Mouse (Mus musculus) embryonic facial prominence, embryonic 15.5 days (tissue): ENCODE results near the gene Plxna2. TPM values are rescaled to one million over a fixed set of nuclear protein-coding genes. Genes with fewer than 3 reads are reported as not detected.

Source experiments
- ATAC-seq: fragments of 200-750 bp; cut with Nextera tagmentation; 2 replicates; pipeline ENCODE4 v1.8.0; 2017; ENCODE audit warnings: low read depth, moderate TSS enrichment; ENCODE audit not compliant: insufficient number of reproducible peaks, low FRiP score, low TSS enrichment
- H3K27ac ChIP-seq: fragments of 300-500 bp; sonication (generic); replicated peaks from 2 replicates; pipeline ENCODE4 v1.5.1; 2015; ENCODE audit warnings: mild to moderate bottlenecking, inconsistent platforms
- H3K27me3 ChIP-seq: fragments of 300-500 bp; sonication (generic); 2 replicates; pipeline ENCODE4 v1.6.1; 2015; ENCODE audit warnings: inconsistent platforms
- H3K36me3 ChIP-seq: fragments of 300-500 bp; sonication (generic); 2 replicates; pipeline ENCODE4 v1.6.1; 2015; ENCODE audit warnings: mild to moderate bottlenecking, inconsistent platforms
- H3K4me1 ChIP-seq: fragments of 300-500 bp; sonication (generic); 2 replicates; pipeline ENCODE4 v1.6.1; 2015; ENCODE audit warnings: inconsistent platforms
- H3K4me2 ChIP-seq: fragments of 300-500 bp; sonication (generic); replicated peaks from 2 replicates; pipeline ENCODE4 v1.6.1; 2015; ENCODE audit warnings: mild to moderate bottlenecking, inconsistent platforms
- H3K4me3 ChIP-seq: fragments of 300-500 bp; sonication (generic); replicated peaks from 2 replicates; pipeline ENCODE4 v1.5.1; 2015; ENCODE audit warnings: mild to moderate bottlenecking, inconsistent platforms
- H3K9ac ChIP-seq: fragments of 300-500 bp; sonication (generic); 2 replicates; pipeline ENCODE4 v1.6.1; 2015; ENCODE audit warnings: inconsistent platforms
- H3K9me3 ChIP-seq: fragments of 300-500 bp; sonication (generic); replicated peaks from 2 replicates; pipeline ENCODE4 v1.6.1; 2016; ENCODE audit warnings: inconsistent platforms
- WGBS: fragments of 180-500 bp; shearing (Covaris S2); methylation state at CpG from one replicate; pipeline ENCODE4 v1.1.7; 2015; 5-methylcytosine and 5-hydroxymethylcytosine counted together
- polyA plus RNA-seq: library from polyadenylated mRNA; unstranded; fragments of >200 nt; fragmentation: Nextera tagmentation; extraction: Ambion mirVana; gene quantifications from 2 replicates; pipeline ENCODE4 v1.2.1, GENCODE M21; 2015

The Plxna2 gene
- polyA plus RNA-seq, 1 experiment from 2014 or later = 11.0 TPM

- H3K4me1 ChIP-seq = peaks cover 12% of the 10 kb centered on the region
- no peak for ATAC-seq
- H3K9me3 ChIP-seq = no peaks in the 10 kb centered on the region
- H3K27me3 ChIP-seq = no peaks in the 10 kb centered on the region
- H3K27ac ChIP-seq = no peak overlapping the region
- WGBS = 67% methylated on average over 1 of the region's 1 CpGs
- no peak overlapping the region for H3K9ac ChIP-seq
- no peaks in the 10 kb centered on the region for H3K36me3 ChIP-seq
- H3K4me3 ChIP-seq = no peak overlapping the region
- no peak overlapping the region for H3K4me2 ChIP-seq
Observed at GRCm38 (mm10) chr1:194612628-194613027, 5.4 kb upstream of the Plxna2 start.

- ATAC-seq = no peak
- Histone ChIP-seq H3K9ac (no peak overlapping the region), H3K27ac (no peak overlapping the region), H3K36me3 (no peaks in the 10 kb centered on the region), H3K4me1 (peaks cover 12% of the 10 kb centered on the region), H3K4me3 (no peak overlapping the region), H3K4me2 (no peak overlapping the region), H3K27me3 (no peaks in the 10 kb centered on the region), H3K9me3 (no peaks in the 10 kb centered on the region)
- WGBS = 61% methylated on average over 2 of the region's 2 CpGs
Observed at GRCm38 (mm10) chr1:194613271-194613834, 4.7 kb upstream of the Plxna2 start.

GRCm38 (mm10) chr1:194613923-194614830 lies 3.8 kb upstream of the Plxna2 start:
- Histone ChIP-seq H3K27ac (no peak overlapping the region), H3K4me1 (peaks cover 17% of the 10 kb centered on the region), H3K27me3 (no peaks in the 10 kb centered on the region), H3K9me3 (no peaks in the 10 kb centered on the region), H3K4me2 (no peak overlapping the region), H3K9ac (no peak overlapping the region), H3K36me3 (no peaks in the 10 kb centered on the region), H3K4me3 (no peak overlapping the region)
- no peak for ATAC-seq
- 65% methylated on average over 5 of the region's 5 CpGs for WGBS

GRCm38 (mm10) chr1:194616136-194616535 lies 1.9 kb upstream of the Plxna2 start:
- H3K4me2 ChIP-seq = no peak overlapping the region
- no peaks in the 10 kb centered on the region for H3K36me3 ChIP-seq
- H3K27ac ChIP-seq = no peak overlapping the region
- H3K4me3 ChIP-seq = no peak overlapping the region
- no peak overlapping the region for H3K9ac ChIP-seq
- H3K9me3 ChIP-seq = no peaks in the 10 kb centered on the region
- no peak for ATAC-seq
- H3K4me1 ChIP-seq = peaks cover 27% of the 10 kb centered on the region
- H3K27me3 ChIP-seq = no peaks in the 10 kb centered on the region
- WGBS = 78% methylated on average over 1 of the region's 1 CpGs

- Histone ChIP-seq H3K9me3 (no peaks in the 10 kb centered on the region), H3K9ac (no peak overlapping the region), H3K36me3 (no peaks in the 10 kb centered on the region), H3K4me1 (peaks cover 46% of the 10 kb centered on the region), H3K27me3 (no peaks in the 10 kb centered on the region), H3K27ac (no peak overlapping the region; the same call in 1 of the 2 replicates), H3K4me3 (peak overlapping the region; percentile 79), H3K4me2 (peak overlapping the region; percentile 91)
- 2% methylated on average over 19 of the region's 19 CpGs for WGBS
- ATAC-seq = no peak
Observed at GRCm38 (mm10) chr1:194618841-194619311, 858 bp downstream of the Plxna2 start.

GRCm38 (mm10) chr1:194619353-194620244 lies 1.6 kb downstream of the Plxna2 start:
- WGBS = under 1% methylated on average over 62 of the region's 62 CpGs
- Histone ChIP-seq H3K9me3 (no peaks in the 10 kb centered on the region), H3K27ac (peak overlapping the region; percentile 83), H3K4me2 (peak overlapping the region; percentile 91), H3K27me3 (no peaks in the 10 kb centered on the region), H3K4me1 (peaks cover 42% of the 10 kb centered on the region), H3K36me3 (no peaks in the 10 kb centered on the region), H3K4me3 (peak overlapping the region; percentile 79), H3K9ac (peak overlapping the region; percentile 58)
- ATAC-seq = peak; percentile 91

GRCm38 (mm10) chr1:194620245-194620991 lies 2.4 kb downstream of the Plxna2 start:
- under 1% methylated on average over 56 of the region's 56 CpGs for WGBS

GRCm38 (mm10) chr1:194622174-194622573 lies 4.2 kb downstream of the Plxna2 start:
- Histone ChIP-seq H3K4me1 (peaks cover 56% of the 10 kb centered on the region), H3K4me3 (peak overlapping the region; percentile 79), H3K27me3 (no peaks in the 10 kb centered on the region), H3K4me2 (peak overlapping the region; percentile 91), H3K9me3 (no peaks in the 10 kb centered on the region), H3K36me3 (no peaks in the 10 kb centered on the region), H3K27ac (no peak overlapping the region), H3K9ac (no peak overlapping the region)
- 53% methylated on average over 3 of the region's 3 CpGs for WGBS
- no peak for ATAC-seq

More at GRCm38 (mm10) chr1:194620245-194620991, 2.4 kb downstream of the Plxna2 start:
- Histone ChIP-seq H3K27ac (peak overlapping the region; percentile 83), H3K36me3 (no peaks in the 10 kb centered on the region), H3K27me3 (no peaks in the 10 kb centered on the region), H3K4me2 (peak overlapping the region; percentile 91), H3K4me1 (peaks cover 49% of the 10 kb centered on the region), H3K4me3 (peak overlapping the region; percentile 79), H3K9ac (peak overlapping the region; percentile 58), H3K9me3 (no peaks in the 10 kb centered on the region)
- ATAC-seq = peak; percentile 24

GRCm38 (mm10) chr1:194622677-194623076 lies 4.7 kb downstream of the Plxna2 start:
- H3K9me3 ChIP-seq = no peaks in the 10 kb centered on the region
- no peaks in the 10 kb centered on the region for H3K36me3 ChIP-seq
- H3K27me3 ChIP-seq = no peaks in the 10 kb centered on the region
- H3K4me1 ChIP-seq = peaks cover 61% of the 10 kb centered on the region
- no peak overlapping the region for H3K9ac ChIP-seq
- H3K4me3 ChIP-seq = peak overlapping the region; percentile 79; the same call in 1 of the 2 replicates
- no peak overlapping the region for H3K27ac ChIP-seq
- H3K4me2 ChIP-seq = peak overlapping the region; percentile 91
- no peak for ATAC-seq
- WGBS = 31% methylated on average over 2 of the region's 2 CpGs

GRCm38 (mm10) chr1:194623641-194624040 lies 5.6 kb downstream of the Plxna2 start:
- Histone ChIP-seq H3K9me3 (no peaks in the 10 kb centered on the region), H3K4me3 (no peak overlapping the region), H3K27me3 (no peaks in the 10 kb centered on the region), H3K4me1 (peaks cover 62% of the 10 kb centered on the region), H3K4me2 (peak overlapping the region; percentile 12), H3K27ac (no peak overlapping the region), H3K36me3 (no peaks in the 10 kb centered on the region), H3K9ac (no peak overlapping the region)
- ATAC-seq = no peak
- 88% methylated on average over 3 of the region's 3 CpGs for WGBS
